Mouse (Mus musculus) c-Kit-negative CD71-positive TER-119-positive erythroid progenitor cells, embryonic 14.5 days (primary cell): ENCODE measurements around the gene Krtap10-10.

Experiments
- DNase-seq: peaks from one replicate; pipeline ENCODE4 v3.0.0-alpha.2; 2013; ENCODE audit warnings: low read depth, low spot score

Krtap10-10 gene

GRCm38 (mm10) chr10:77867546-77867945 is 31.8 kb downstream of the Krtap10-10 start:
- no peak for DNase-seq

GRCm38 (mm10) chr10:77869651-77870050 is 33.9 kb downstream of the Krtap10-10 start:
- DNase-seq: no peak

- no peak for DNase-seq
These were observed 43.2 kb downstream of the Krtap10-10 start for GRCm38 (mm10) chr10:77878985-77879384.

- DNase-seq: no peak
These were observed 44.6 kb downstream of the Krtap10-10 start for GRCm38 (mm10) chr10:77880305-77880704.

GRCm38 (mm10) chr10:77882553-77882952 is 46.8 kb downstream of the Krtap10-10 start:
- no peak for DNase-seq

GRCm38 (mm10) chr10:77886007-77886747 is 50.4 kb downstream of the Krtap10-10 start:
- no peak for DNase-seq
